Mouse (Mus musculus): ENCODE results near the gene Asb10. TPM values are rescaled to one million over a fixed set of nuclear protein-coding genes. Genes with fewer than 3 reads are reported as not detected.
"Not testable (repeated sequence)": the region's sequence is repeated elsewhere in the genome, so short reads cannot be mapped to it uniquely, and the experiment has no call there.

The Asb10 gene
- 10 to 100 TPM; 70.2 to 72.5 TPM for total RNA-seq (2021)
- long read RNA-seq, experiment 1, transcript Asb10-201 (6 exons, 2,327 nt) = major isoform, 54 of 88 reads
- long read RNA-seq, experiment 1, partial matches to known transcripts = 10 of 88 reads
- long read RNA-seq, experiment 1, other reads (novel, unspliced or antisense) = 24 of 88 reads
- long read RNA-seq, experiment 2, transcript Asb10-201 (6 exons, 2,327 nt) = major isoform, 30 of 53 reads
- long read RNA-seq, experiment 2, partial matches to known transcripts = 6 of 53 reads
- long read RNA-seq, experiment 2, other reads (novel, unspliced or antisense) = 17 of 53 reads

GRCm38 (mm10) chr5:24540387-24541143 is at the start of gene Asb10:
Gene Asb10 (minus strand): TSS chr5:24540978.
- intact Hi-C loops (cut with DNase I) = no loop called here
- peak; percentile 77 to 85 for DNase-seq

GRCm38 (mm10) chr5:24589511-24590500 is 49.0 kb upstream of the Asb10 start:
- intact Hi-C loops (cut with DNase I) = no loop called here
- DNase-seq = no peak

- DNase-seq = no peak
- intact Hi-C loops (cut with DNase I) = no loop called here
Measured at GRCm38 (mm10) chr5:24587200-24587577, 46.4 kb upstream of the Asb10 start.

- peak; percentile 78 to 81 for DNase-seq
- intact Hi-C loops (cut with DNase I) = no loop called here
Measured at GRCm38 (mm10) chr5:24586547-24587199, 45.9 kb upstream of the Asb10 start, which contains the start of gene Chpf2. Gene Chpf2 (plus strand): TSS chr5:24586741.

DNA sequence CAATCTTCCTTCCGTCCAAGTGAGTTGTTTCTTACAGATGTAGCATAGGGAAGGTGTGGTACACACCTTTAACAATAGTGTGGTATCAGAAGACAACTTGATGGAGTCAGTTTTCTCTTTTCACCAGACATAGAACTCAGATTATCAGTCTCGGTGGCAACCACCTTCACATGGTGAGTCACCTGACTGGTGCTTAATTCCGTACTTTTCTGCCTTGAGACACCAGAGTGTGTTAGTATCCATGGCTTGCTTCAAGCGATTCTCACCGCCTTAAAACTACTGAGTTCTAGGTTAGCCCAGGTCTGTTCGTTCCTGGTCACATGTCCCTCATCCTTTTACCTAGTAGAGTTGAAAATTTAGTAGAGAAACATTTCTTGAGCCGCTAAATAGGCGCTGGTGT is 45.3 kb upstream of the Asb10 start:
- intact Hi-C loops (cut with DNase I) = no loop called here
- DNase-seq = no peak

DNA sequence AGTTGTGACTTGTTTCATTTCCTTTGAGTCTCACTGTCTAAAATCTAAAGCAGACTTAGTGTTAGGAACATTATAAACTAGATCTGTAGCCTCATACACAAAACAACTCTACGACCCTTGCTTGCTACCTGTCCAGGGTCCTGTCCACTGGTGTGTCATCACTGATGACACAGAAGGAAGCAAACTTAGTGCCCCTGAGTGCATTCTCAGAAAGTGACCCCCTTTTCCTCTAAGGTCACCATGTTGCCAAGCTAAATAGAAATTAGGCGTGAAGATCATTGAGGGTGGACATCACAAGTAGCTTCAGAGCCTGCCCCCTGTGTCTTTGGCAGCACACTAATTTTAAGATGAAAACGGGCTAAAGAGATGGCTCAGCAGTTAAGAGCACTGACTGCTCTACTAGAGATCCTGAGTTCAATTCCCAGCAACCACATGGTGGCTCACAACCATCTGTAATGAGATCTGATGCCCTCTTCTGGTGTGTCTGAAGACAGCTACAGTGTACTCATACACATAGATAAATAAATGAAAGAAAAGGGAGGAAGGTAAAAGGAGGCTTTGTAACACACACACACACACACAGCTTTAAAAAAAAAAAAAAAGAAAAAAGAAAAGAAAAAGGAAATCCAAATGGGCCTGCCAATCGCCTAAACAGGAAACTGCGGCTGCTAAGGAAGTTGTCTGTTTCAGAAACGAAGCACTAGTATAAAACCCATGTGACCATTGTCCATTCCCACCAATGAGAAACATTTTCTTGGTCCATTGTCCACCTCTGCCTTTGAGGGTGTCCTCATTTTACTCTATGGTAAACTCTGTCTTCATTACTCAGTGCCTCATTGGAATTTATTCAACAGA is 37.6 kb upstream of the Asb10 start:
- intact Hi-C loops (cut with DNase I) = no loop called here
- DNase-seq = no peak

DNA sequence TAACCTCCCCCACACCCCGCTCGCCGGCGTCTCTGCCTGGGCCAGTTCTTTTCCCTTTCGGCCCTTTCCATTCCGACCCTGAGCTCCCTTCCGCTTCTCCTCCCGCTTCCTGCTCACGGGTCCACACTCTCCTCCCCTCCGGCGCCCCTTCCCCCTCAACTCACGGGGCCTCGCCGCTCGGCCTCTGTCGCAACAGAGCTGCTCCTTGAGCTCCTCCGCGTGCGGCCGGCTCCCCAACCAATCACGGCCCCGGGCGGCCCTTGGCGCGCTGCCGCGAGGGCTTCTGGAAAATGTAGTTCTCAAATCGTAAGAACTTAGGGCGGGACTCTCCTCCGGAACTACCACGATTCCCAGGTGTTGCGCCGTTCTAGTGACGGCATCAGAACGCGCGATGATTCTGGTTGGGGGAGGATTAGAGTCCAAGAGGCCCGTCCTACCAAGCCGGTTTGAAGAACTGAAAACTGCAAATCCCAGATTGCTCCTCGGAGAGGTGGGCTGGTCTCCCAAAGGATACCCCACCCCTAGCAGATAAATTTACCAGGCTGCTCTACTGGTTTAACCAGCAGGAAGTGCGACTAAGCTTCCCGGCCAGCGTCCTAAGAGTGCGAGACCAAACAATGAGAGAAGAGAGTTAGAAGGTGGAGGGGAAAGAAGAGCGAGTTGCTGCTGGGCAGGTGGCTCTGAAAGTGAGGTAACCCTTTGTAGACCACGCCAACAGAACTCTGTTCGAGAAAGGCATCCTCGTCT is 36.6 kb upstream of the Asb10 start, which contains the start of gene Abcf2:
Abcf2 (minus strand) TSS at position 285 of the 747 bp plus-strand sequence.
- peak; percentile 100 for DNase-seq
- intact Hi-C loops (cut with DNase I) = no loop called here

DNA sequence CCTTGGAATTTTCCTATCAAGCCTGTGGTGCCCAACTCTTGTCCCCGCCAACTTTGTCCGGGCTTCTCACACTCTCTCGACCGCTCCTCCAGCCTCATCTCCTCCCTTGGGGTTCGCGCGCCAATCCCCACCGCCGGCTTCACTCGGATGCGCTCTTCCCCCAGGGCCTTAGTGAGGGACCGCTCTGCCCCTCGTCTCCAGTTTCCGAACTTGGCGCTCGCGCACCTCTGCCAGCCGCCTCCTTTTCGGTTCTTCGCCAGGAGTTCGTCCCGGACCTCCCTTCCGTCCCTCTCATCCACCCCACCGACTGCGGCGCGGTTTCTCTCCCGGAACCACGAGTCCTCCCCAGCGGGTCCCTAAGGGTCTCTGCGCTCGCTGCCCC is 36.0 kb upstream of the Asb10 start:
- peak in 1 of 2 experiments; percentile 49 for DNase-seq
- intact Hi-C loops (cut with DNase I) = no loop called here

DNA sequence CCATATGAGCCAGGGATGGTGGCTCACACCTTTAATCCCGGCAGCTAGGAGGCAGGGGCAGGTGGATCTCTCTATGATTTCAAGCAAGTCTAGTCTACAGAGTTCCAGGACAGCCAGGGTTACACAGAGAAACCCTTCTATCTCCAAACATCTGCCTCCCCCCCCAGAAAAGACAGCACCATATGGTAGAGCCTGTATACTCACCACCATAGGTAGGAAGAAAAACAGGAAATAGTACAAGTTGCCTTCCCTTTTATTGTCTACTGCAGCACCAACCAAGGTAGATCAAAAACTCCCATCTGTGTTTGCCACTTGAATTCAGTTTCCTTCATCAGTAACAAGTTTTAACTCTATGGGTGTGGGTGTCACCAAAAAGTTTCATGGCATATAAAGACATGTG is 35.2 kb upstream of the Asb10 start:
- no peak for DNase-seq
- intact Hi-C loops (cut with DNase I) = no loop called here

GRCm38 (mm10) chr5:24556709-24557108 is 15.9 kb upstream of the Asb10 start, which contains the start of gene 4931409K22Rik:
Gene 4931409K22Rik (minus strand): TSS chr5:24556809.
- no peak for DNase-seq
- intact Hi-C loops (cut with DNase I) = no loop called here

- DNase-seq; intact Hi-C loops (cut with DNase I): not testable (repeated sequence)
Measured at GRCm38 (mm10) chr5:24555335-24555734, 14.6 kb upstream of the Asb10 start.

DNA sequence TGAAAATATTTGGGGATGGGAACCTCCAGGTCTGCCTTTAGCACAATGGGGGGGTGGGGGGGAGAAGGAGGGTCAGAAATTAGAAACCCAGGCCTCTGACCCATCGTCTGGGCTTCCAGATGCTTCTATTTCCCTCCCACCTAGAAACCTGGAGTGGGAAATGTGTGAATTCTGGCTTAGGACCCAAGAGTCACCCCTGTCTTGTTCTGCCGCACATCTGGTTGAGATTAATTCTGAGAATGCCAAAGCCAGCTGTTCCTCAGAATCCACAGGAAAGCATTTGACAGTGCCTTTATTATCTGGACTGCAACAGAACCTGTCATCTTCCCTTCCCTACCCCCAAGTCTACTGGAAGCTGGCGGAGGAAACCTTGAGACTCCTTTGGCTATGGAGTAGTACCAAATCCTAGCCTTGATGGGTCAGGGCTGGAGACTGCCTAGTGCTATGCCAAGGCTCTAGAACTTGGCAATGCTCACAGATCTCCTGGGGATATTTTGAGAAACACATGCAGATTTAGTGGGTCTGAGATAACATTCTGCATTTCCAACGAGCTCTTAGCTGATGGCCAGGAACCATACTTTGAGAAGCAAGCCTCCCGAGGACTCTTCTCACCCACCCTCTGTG is 13.0 kb upstream of the Asb10 start:
- no peak for DNase-seq
- intact Hi-C loops (cut with DNase I) = no loop called here

GRCm38 (mm10) chr5:24551317-24551688 is 10.5 kb upstream of the Asb10 start:
- DNase-seq = no peak
- intact Hi-C loops (cut with DNase I) = no loop called here

DNA sequence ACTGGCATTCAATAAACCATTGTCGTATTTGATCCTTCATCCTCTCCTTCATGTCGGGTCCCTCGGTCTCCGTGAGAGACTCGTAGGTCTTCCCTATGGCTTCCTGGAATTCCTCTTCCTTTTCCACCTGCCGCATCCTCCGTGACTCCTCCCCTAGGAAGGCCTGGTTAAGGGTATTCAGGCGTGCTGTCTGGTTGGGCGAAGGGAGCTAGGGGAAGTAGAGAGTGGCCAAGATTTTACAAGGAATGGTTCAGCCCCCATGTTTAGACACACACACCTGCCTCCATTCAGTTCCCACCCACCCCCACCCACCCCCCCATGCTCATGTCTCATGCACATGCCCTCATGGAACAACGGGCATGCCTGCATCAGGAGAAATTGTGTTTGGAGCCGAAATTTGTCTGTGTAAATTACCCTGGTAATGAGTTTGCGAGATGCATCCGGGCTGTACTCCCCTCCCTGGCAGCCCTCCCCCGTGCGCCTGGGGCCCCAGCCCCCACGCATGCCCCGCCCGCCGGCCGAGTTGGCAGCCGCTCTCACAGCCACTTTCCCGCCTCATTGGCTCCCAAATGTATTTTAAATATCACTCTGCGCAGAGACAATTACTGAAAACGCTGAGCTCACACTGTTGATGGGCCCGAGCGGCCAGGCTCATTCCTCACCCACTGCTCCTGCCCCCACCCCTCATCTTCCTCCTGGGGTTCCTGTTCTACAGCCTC is 10.0 kb upstream of the Asb10 start:
- peak; percentile 57 to 65 for DNase-seq
- intact Hi-C loops (cut with DNase I) = no loop called here

DNA sequence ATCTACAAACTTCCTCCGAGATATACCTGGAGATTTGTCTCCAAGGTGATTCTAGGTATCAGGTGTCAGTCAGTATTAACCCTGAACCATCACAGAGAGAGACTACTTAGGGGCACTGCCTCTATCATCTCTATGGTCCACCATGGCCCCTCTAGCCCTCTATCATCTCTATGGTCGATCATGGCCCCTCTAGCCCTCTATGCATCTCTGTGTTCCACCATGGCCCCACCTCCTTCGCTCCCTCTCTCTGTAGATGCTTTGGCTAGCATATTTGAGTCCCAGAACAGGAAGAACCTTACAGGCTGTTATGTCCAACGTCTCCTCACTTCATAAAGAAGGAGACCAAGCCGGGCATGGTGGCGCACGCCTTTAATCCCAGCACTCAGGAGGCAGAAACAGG is 1.9 kb upstream of the Asb10 start:
- intact Hi-C loops (cut with DNase I) = no loop called here
- no peak for DNase-seq

DNA sequence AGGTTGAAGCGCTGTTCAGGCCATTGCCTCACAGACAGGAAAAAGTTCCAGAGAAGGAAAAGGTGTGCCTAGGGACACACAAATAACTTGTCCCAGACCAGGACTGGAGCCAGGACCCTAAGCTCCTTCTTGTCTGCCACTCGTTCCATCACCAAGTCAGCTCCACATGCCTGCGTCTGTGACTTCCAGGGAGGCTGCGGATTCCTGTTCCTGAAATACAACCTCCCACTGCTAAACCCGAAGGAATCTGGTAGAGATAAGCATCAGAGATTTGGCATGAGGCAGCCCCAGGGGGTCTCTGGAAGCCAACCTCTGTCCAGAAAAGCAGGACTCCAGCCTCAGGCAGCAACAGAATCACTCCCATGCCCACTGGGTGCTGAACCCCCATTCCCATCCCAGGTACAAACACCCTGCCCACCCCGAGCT is 379 bp upstream of the Asb10 start:
- DNase-seq = no peak
- intact Hi-C loops (cut with DNase I) = no loop called here

GRCm38 (mm10) chr5:24539571-24540296 is 1.0 kb downstream of the Asb10 start:
- intact Hi-C loops (cut with DNase I) = no loop called here

More at GRCm38 (mm10) chr5:24539571-24540296, 1.0 kb downstream of the Asb10 start:
- DNase-seq = no peak
